Mouse (Mus musculus) cerebral cortex, adult 2 months (tissue): ENCODE measurements around the gene Ache.

Experiments
- WGBS: fragments of 180-500 bp; shearing (Covaris S2); methylation state at CpG from one replicate; pipeline ENCODE4 v1.1.7; 2018; 5-methylcytosine and 5-hydroxymethylcytosine counted together

Gene Ache

GRCm38 (mm10) chr5:137287032-137287952 is at the start of gene Ache:
Gene Ache, plus strand, starts transcription at chr5:137287519.
- WGBS, result 2% methylated on average over 40 of the region's 40 CpGs

GRCm38 (mm10) chr5:137263897-137264720 is 23.2 kb upstream of the Ache start:
- 85% methylated on average over 14 of the region's 14 CpGs for WGBS

GRCm38 (mm10) chr5:137264787-137265186 is 22.5 kb upstream of the Ache start:
- 93% methylated on average over 11 of the region's 11 CpGs for WGBS

GRCm38 (mm10) chr5:137268131-137268910 is 19.0 kb upstream of the Ache start:
- 39% methylated on average over 18 of the region's 18 CpGs for WGBS

GRCm38 (mm10) chr5:137277360-137278342 is 9.7 kb upstream of the Ache start:
- WGBS, result 44% methylated on average over 18 of the region's 18 CpGs

- 86% methylated on average over 6 of the region's 6 CpGs for WGBS
Observed at GRCm38 (mm10) chr5:137284411-137284810, 2.9 kb upstream of the Ache start.

- 59% methylated on average over 5 of the region's 5 CpGs for WGBS
Observed at GRCm38 (mm10) chr5:137285045-137285444, 2.3 kb upstream of the Ache start.

- WGBS, result 45% methylated on average over 7 of the region's 7 CpGs
Observed at GRCm38 (mm10) chr5:137285986-137286385, 1.3 kb upstream of the Ache start.

- WGBS, result under 1% methylated on average over 16 of the region's 16 CpGs
Observed at GRCm38 (mm10) chr5:137286655-137287031, 676 bp upstream of the Ache start.

GRCm38 (mm10) chr5:137287953-137288743 is 829 bp downstream of the Ache start:
- under 1% methylated on average over 45 of the region's 65 CpGs for WGBS

- WGBS, result 5% methylated on average over 25 of the region's 25 CpGs
Observed at GRCm38 (mm10) chr5:137288999-137289470, 1.7 kb downstream of the Ache start.

- WGBS, result 64% methylated on average over 13 of the region's 13 CpGs
Observed at GRCm38 (mm10) chr5:137289591-137290365, 2.5 kb downstream of the Ache start.

GRCm38 (mm10) chr5:137290677-137291076 is 3.4 kb downstream of the Ache start:
- WGBS, result 38% methylated on average over 15 of the region's 15 CpGs

- WGBS, result 79% methylated on average over 15 of the region's 15 CpGs
Observed at GRCm38 (mm10) chr5:137291381-137291926, 4.1 kb downstream of the Ache start.

- under 1% methylated on average over 15 of the region's 15 CpGs for WGBS
Observed at GRCm38 (mm10) chr5:137293282-137293681, 6.0 kb downstream of the Ache start.

- under 1% methylated on average over 52 of the region's 52 CpGs for WGBS
Observed at GRCm38 (mm10) chr5:137293839-137294743, 6.8 kb downstream of the Ache start, which contains the start of gene Ufsp1. Gene Ufsp1, plus strand, starts transcription at chr5:137294629.

GRCm38 (mm10) chr5:137294744-137295093 is 7.4 kb downstream of the Ache start:
- 8% methylated on average over 18 of the region's 18 CpGs for WGBS
